Mouse (Mus musculus) lung, postnatal 0 days (tissue): Measurements from ENCODE around the gene 1700028P14Rik. TPM values are rescaled to one million over a fixed set of nuclear protein-coding genes. Genes with fewer than 3 reads are reported as not detected.

ENCODE experiments used
- ATAC-seq: fragments of 200-750 bp; cut with Nextera tagmentation; 2 replicates; pipeline ENCODE4 v1.8.0; 2017; ENCODE audit warnings: moderate library complexity
- DNase-seq: peaks from one replicate; pipeline ENCODE4 v3.0.0-alpha.2; 2016; ENCODE audit warnings: low spot score
- H3K27ac ChIP-seq: fragments of 300-500 bp; sonication (generic); 2 replicates; pipeline ENCODE4 v1.5.1; 2014; ENCODE audit warnings: antibody characterized with exemption, mild to moderate bottlenecking, low read length, mixed read lengths
- H3K27me3 ChIP-seq: fragments of 300-500 bp; sonication (generic); replicated peaks from 2 replicates; pipeline ENCODE4 v1.6.1; 2014; ENCODE audit warnings: low read length, mixed read lengths; ENCODE audit not compliant: insufficient read depth
- H3K36me3 ChIP-seq: fragments of 300-500 bp; sonication (generic); 2 replicates; pipeline ENCODE4 v1.6.1; 2014; ENCODE audit warnings: low read length, mixed read lengths; ENCODE audit not compliant: insufficient read depth
- H3K4me1 ChIP-seq: fragments of 300-500 bp; sonication (generic); 2 replicates; pipeline ENCODE4 v1.6.1; 2014; ENCODE audit warnings: antibody characterized with exemption, low read depth, low read length, mixed read lengths; ENCODE audit not compliant: insufficient read depth
- H3K4me2 ChIP-seq: fragments of 300-500 bp; sonication (generic); replicated peaks from 2 replicates; pipeline ENCODE4 v1.6.1; 2014; ENCODE audit warnings: low read depth, mild to moderate bottlenecking, low read length, moderate library complexity, mixed read lengths
- H3K4me3 ChIP-seq: fragments of 300-500 bp; sonication (generic); 2 replicates; pipeline ENCODE4 v1.5.1; 2014; ENCODE audit warnings: low read depth, low read length
- H3K9ac ChIP-seq: fragments of 300-500 bp; sonication (generic); replicated peaks from 2 replicates; pipeline ENCODE4 v1.6.1; 2014; ENCODE audit warnings: low read depth, mild to moderate bottlenecking
- H3K9me3 ChIP-seq: fragments of 300-500 bp; sonication (generic); 2 replicates; pipeline ENCODE4 v1.6.1; 2016; ENCODE audit warnings: low read length, mixed read lengths
- CTCF ChIP-seq: IDR thresholded peaks from 2 replicates; pipeline ENCODE4 v1.5.1; 2016; ENCODE audit warnings: antibody characterized with exemption, mild to moderate bottlenecking
- EP300 ChIP-seq: IDR thresholded peaks from 2 replicates; pipeline ENCODE4 v1.6.1; 2016; ENCODE audit warnings: antibody characterized with exemption, mild to moderate bottlenecking, control low read depth
- WGBS: fragments of 180-500 bp; shearing (Covaris S2); extraction: QIAGEN DNeasy Blood & Tissue Kit; methylation state at CpG from one replicate; pipeline ENCODE4 v1.1.7; 2014; 5-methylcytosine and 5-hydroxymethylcytosine counted together
- polyA plus RNA-seq: library from polyadenylated mRNA; unstranded; fragments of >200 nt; fragmentation: Nextera tagmentation; extraction: Ambion mirVana; gene quantifications from 2 replicates; pipeline ENCODE4 v1.2.1, GENCODE M21; 2015

1700028P14Rik gene
- polyA plus RNA-seq, 1 experiment from 2014 or later = 4.3 TPM

DNA sequence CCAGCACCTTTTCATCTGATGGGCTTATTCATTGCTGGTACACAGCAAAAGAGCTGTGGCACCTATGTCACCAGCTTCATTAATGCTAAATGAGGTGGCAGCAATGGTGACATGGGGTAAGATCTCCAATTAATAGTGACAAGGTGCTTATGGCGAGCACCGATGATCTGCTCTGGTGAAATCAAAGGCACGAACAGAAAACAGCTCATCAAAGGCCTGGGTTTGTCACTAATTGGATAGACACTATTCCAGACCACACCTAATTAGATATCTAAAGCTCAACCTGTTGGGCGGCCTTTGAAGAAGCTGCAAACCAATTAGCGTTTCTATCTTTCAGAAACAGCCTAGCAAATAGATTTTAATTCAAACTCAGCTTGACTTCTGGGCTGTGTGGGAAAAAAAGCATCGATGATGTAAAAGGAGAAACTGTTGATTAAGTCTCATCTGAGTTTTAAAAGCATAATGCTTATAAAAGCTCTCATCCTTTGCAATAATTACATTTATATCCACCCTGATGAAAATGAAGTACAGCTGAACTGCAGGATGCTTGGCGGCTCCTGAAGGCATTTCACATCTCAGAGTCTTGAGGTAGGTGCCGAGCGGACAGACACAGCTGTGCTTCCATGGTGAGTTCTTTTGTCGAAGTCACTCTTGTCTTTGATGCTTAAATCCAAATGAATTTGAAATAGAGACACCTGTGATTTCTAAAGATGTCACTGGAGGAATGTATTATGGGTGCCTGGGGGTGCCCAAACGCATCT lies 109.2 kb downstream of the 1700028P14Rik start:
- no peak overlapping the region for H3K4me3 ChIP-seq
- no peak for TF ChIP-seq CTCF
- no peak for TF ChIP-seq EP300
- no peaks in the 10 kb centered on the region for H3K4me1 ChIP-seq
- DNase-seq (no peak), ATAC-seq (no peak)
- no peaks in the 10 kb centered on the region for H3K9me3 ChIP-seq
- H3K27me3 ChIP-seq = no peaks in the 10 kb centered on the region
- H3K4me2 ChIP-seq = no peak overlapping the region
- H3K36me3 ChIP-seq = no peaks in the 10 kb centered on the region
- no peak overlapping the region for H3K27ac ChIP-seq
- 73% methylated on average over 11 of the region's 11 CpGs for WGBS
- no peak overlapping the region for H3K9ac ChIP-seq

DNA sequence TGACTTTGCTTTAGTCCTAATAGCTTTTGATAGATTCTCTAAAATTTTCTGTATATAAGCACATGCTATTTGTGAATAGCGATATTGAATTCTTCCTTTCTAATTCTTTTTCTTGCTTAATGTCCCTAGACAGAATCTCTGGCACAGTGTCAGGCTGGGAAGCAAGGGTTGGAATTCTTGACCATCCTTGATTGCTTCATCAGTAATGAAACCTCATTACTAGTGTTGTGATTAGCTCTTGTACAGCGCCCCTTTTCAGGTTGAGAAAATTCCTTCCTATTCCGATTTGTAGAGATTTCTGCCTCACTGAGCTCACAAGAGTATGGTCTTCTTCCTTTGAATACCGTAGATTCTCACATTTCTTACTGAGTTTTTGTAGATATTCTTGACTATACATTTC lies 109.9 kb downstream of the 1700028P14Rik start:
- no peak for DNase-seq

GRCm38 (mm10) chr19:23535700-23536099 lies 116.9 kb downstream of the 1700028P14Rik start:
- no peak overlapping the region for H3K4me3 ChIP-seq
- TF ChIP-seq EP300 = no peak
- TF ChIP-seq CTCF = no peak
- WGBS = 81% methylated on average over 3 of the region's 3 CpGs
- H3K4me1 ChIP-seq = no peaks in the 10 kb centered on the region
- DNase-seq (no peak), ATAC-seq (no peak)
- H3K9me3 ChIP-seq = no peaks in the 10 kb centered on the region
- no peaks in the 10 kb centered on the region for H3K36me3 ChIP-seq
- no peak overlapping the region for H3K27ac ChIP-seq
- no peak overlapping the region for H3K9ac ChIP-seq
- no peaks in the 10 kb centered on the region for H3K27me3 ChIP-seq
- H3K4me2 ChIP-seq = no peak overlapping the region

More for the DNA sequence above, 109.9 kb downstream of the 1700028P14Rik start:
- ATAC-seq = no peak
- H3K9ac ChIP-seq = no peak overlapping the region
- H3K36me3 ChIP-seq = no peaks in the 10 kb centered on the region
- no peaks in the 10 kb centered on the region for H3K4me1 ChIP-seq
- H3K4me2 ChIP-seq = no peak overlapping the region
- H3K27ac ChIP-seq = no peak overlapping the region
- no peak for TF ChIP-seq CTCF
- TF ChIP-seq EP300 = no peak
- H3K4me3 ChIP-seq = no peak overlapping the region
- WGBS = 90% methylated on average over 4 of the region's 4 CpGs
- no peaks in the 10 kb centered on the region for H3K27me3 ChIP-seq
- no peaks in the 10 kb centered on the region for H3K9me3 ChIP-seq

DNA sequence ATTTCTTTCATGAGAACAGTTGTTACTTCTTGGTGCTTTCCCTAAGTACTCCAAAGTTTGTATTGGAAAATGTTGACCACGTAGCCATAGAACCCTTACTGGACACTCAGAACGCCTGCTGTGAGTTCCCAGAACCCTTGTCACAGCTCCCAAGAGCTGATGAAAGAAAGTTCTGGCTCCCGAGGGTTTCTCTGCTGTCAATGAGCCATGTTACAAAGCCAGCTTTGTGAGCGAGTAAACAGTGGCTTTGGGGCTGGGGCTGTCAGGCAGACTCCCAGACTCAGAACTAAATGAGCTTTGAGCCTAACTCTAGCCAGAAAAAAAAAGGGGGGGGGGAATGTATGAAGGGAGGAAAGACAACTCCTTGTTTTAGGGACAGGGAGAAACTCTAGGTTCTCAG lies 120.7 kb downstream of the 1700028P14Rik start:
- DNase-seq = peak; percentile 68
- Histone ChIP-seq H3K27me3 (no peaks in the 10 kb centered on the region), H3K9me3 (no peaks in the 10 kb centered on the region), H3K27ac (no peak overlapping the region), H3K36me3 (no peaks in the 10 kb centered on the region), H3K4me3 (no peak overlapping the region), H3K4me2 (no peak overlapping the region), H3K4me1 (no peaks in the 10 kb centered on the region), H3K9ac (no peak overlapping the region)
- peak; percentile 14; the same call in 1 of the 2 replicates for TF ChIP-seq EP300
- no peak for TF ChIP-seq CTCF
- WGBS = 24% methylated on average over 4 of the region's 4 CpGs
- peak; percentile 78 for ATAC-seq

- WGBS = 11% methylated on average over 1 of the region's 1 CpGs
- no peaks in the 10 kb centered on the region for H3K27me3 ChIP-seq
- no peak overlapping the region for H3K9ac ChIP-seq
- no peak overlapping the region for H3K4me3 ChIP-seq
- H3K4me1 ChIP-seq = no peaks in the 10 kb centered on the region
- TF ChIP-seq EP300 (no peak), CTCF (peak; percentile 93)
- H3K4me2 ChIP-seq = no peak overlapping the region
- no peaks in the 10 kb centered on the region for H3K9me3 ChIP-seq
- no peaks in the 10 kb centered on the region for H3K36me3 ChIP-seq
- DNase-seq (peak; percentile 73), ATAC-seq (no peak)
- H3K27ac ChIP-seq = no peak overlapping the region
These were observed 128.9 kb downstream of the 1700028P14Rik start for GRCm38 (mm10) chr19:23523711-23524110.

- no peak overlapping the region for H3K27ac ChIP-seq
- no peaks in the 10 kb centered on the region for H3K4me1 ChIP-seq
- no peaks in the 10 kb centered on the region for H3K36me3 ChIP-seq
- 81% methylated on average over 4 of the region's 4 CpGs for WGBS
- ATAC-seq (no peak), DNase-seq (no peak)
- H3K9ac ChIP-seq = no peak overlapping the region
- H3K27me3 ChIP-seq = no peaks in the 10 kb centered on the region
- no peak overlapping the region for H3K4me2 ChIP-seq
- no peak overlapping the region for H3K4me3 ChIP-seq
- H3K9me3 ChIP-seq = no peaks in the 10 kb centered on the region
- TF ChIP-seq EP300 (no peak), CTCF (no peak)
These were observed 130.8 kb downstream of the 1700028P14Rik start for GRCm38 (mm10) chr19:23521831-23522230.
